Mouse (Mus musculus) skeletal muscle tissue, adult 2 months (tissue): Measurements from ENCODE around the gene Tmem213.

Experiments used
- DNase-seq: peaks from one replicate; pipeline ENCODE4 v3.0.0-alpha.2; 2012; ENCODE audit warnings: low read depth, low spot score

Tmem213 gene

GRCm38 (mm10) chr6:38109160-38109795 is at the start of gene Tmem213:
Gene Tmem213 (plus strand): TSS chr6:38109255.
- DNase-seq = no peak

DNA sequence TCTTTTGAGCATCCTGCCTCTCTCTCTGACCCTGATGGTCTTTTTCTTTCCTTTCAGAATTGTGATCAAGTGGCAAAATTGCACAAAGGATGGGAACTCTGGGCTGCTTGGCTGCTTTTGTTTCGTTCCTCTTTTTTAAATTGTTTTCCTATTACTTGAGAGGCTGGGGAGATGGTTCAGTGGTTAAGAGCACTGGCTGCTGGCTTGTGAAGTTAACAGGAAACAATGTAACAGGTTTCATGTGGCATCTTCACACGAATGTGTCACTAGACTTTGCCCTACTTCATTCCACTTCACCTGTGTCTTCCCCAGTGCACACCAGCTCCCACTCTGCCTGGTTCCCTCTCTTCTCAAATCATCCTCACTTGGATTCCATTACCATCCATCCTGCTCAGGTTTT is 44.4 kb upstream of the Tmem213 start:
- DNase-seq = no peak

- no peak for DNase-seq
Measured at GRCm38 (mm10) chr6:38065122-38065500, 43.9 kb upstream of the Tmem213 start.

DNA sequence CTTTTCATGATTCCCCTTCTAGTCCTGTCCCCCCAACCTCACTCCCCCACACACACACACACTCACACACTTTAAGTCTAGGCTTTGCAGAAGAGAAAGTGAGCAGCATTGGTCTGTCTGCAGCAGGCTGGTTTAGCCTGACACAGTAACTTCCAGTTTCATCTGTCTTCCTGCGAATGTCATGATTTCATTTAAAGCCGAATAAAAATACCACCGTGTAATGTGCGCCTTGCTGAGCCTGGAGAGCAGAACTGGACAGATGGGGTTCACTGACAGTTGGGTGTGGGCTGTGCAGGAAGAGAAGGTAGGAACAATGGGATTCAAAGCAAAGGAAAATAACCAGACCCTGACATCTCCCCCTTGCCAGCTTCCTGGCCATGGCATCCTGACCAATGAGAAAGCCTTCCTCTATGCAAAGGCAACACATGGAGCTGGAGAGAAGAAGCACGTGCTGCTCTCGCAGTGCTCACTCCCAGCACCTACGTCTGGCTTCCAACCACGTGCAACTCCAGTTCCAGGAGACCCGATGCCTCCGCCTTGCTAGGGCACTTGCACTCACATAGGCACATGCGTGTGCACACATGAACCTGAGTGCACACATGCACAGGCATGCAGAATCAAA is 43.4 kb upstream of the Tmem213 start:
- no peak for DNase-seq

DNA sequence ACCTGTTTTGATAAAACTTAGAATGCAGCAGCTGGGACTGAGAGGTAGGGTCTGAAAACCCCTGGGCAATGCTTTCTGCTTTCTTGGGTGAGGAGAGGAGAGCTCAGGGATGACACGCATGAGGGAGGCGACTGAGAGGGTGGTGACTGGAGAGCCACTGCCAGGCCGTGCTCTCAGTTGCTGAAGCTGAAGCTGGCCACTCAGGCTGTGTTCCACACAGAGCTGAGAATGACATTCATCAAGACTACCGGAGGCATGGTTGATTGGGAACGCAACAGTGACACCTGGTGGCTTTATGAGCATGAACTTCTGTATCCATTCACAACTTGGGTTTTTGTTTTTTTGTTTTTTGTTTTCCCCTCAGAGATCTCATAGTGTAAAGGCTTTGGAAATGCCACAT is 42.8 kb upstream of the Tmem213 start:
- DNase-seq = peak; percentile 68

- no peak for DNase-seq
Measured at GRCm38 (mm10) chr6:38071256-38071655, 37.8 kb upstream of the Tmem213 start.

DNA sequence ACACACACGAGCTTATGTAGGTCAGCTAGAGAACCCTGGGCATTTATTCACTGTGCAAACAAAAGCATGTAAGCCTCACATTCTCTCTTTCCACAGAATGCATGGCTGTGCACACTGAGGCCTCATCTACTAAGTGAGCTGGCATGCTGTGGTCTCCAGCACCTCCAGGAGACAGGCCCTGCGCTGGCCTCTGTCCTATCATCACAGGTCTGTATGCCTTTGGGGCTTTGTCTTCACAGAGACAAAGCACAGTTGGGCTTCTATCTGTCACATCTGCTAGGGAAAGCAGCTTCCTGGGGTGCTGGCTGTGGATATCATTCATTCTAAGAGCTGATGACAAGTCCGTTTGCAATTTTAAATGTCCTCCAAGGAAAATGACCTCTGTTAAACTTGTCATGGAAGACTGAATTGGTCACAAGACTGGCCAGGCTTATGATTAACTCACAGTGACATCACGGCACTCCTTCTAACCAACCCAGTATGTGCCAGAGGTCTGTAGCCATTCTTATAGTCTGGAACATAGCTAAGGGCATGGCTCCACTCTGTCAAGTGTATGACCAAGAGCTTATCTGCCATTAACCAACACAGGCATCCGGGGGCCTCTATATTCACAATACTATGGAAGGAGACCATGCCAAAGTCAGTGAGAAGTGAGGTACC is 36.8 kb upstream of the Tmem213 start:
- DNase-seq = no peak

DNA sequence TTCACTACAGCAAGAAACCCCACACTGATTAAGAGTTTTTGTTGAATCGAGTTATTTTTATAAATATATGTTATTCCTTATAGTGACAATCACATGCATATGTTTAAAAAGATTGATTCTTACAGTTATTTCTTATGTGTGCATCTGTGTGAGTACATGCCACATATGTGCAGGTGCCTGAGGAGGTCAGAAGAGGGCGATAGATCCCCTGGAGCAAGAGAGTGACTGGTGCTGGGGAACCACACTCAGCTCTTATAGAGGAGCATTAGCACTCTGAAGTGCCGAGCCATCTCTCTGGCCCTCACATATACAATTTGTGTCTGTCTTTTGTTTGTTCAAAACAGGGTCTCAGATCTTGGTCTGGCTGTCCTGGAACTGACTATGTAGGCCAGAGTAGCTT is 35.5 kb upstream of the Tmem213 start:
- no peak for DNase-seq

GRCm38 (mm10) chr6:38080364-38080763 is 28.7 kb upstream of the Tmem213 start:
- DNase-seq = no peak

- peak; percentile 7 for DNase-seq
Measured at GRCm38 (mm10) chr6:38081727-38082341, 27.2 kb upstream of the Tmem213 start.

- no peak for DNase-seq
Measured at GRCm38 (mm10) chr6:38083204-38083603, 25.9 kb upstream of the Tmem213 start.

DNA sequence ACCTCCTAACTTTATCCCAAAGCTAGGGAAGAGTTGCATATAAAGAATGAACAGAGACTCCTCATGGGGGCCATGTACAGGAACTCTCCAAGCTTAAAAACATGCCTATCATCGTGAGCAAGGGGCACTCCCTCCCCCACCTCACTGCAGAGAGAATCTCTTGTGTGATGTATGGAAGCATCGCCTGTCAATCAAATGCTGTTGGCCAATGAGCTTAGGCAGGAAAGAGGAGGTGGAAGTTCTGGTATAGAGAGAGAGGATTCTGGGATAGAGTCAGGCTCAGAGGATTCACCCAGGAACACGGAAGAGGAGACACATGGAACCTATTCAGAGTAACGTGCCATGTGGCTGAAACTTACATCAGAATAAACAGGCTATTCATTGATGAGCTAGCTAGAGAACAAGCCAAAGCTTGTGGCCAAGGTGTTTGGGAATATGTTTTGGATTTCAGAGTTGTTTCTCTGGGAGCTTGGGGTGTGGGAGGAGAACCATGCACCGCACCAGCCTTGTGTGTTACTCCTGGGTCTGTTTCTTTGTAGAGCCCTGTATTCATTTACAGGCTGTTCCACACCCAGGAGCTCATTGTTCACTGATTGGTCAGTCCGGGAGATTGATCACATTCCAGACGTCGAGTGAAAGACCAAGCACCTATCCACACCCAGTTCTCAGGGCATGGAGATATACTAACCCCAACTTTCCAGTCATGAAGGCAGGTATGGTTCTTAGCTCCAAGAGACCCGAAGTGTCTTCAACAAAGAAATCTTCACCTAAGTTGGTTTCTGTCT is 21.6 kb upstream of the Tmem213 start:
- DNase-seq = no peak

- DNase-seq = no peak
Measured at GRCm38 (mm10) chr6:38092539-38092938, 16.5 kb upstream of the Tmem213 start.

DNA sequence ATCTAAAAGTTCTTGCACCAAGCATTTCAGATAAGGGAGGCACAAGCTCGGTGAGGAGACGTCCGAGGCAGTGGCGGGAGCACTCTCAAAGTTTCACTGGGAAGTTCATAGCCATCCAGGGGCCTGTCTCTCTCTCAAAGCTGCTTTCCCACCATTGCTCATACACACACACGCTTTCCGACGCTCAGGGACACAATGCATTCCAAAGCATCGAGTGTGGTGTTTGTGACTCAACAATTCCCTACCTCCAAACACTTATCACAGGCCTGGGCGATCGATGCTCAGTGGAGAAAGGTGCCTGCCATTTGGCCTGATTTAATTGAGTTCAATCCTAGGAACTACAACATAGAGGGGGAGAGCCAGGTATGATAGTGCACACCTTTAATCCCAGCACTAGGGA is 14.4 kb upstream of the Tmem213 start:
- DNase-seq = no peak

GRCm38 (mm10) chr6:38096961-38097370 is 12.1 kb upstream of the Tmem213 start:
- DNase-seq = peak; percentile 5

GRCm38 (mm10) chr6:38102216-38102795 is 6.7 kb upstream of the Tmem213 start:
- DNase-seq = no peak

GRCm38 (mm10) chr6:38103775-38104174 is 5.3 kb upstream of the Tmem213 start:
- no peak for DNase-seq

GRCm38 (mm10) chr6:38105924-38106323 is 3.1 kb upstream of the Tmem213 start:
- DNase-seq = no peak

- DNase-seq = no peak
Measured at GRCm38 (mm10) chr6:38108449-38108848, 606 bp upstream of the Tmem213 start.

DNA sequence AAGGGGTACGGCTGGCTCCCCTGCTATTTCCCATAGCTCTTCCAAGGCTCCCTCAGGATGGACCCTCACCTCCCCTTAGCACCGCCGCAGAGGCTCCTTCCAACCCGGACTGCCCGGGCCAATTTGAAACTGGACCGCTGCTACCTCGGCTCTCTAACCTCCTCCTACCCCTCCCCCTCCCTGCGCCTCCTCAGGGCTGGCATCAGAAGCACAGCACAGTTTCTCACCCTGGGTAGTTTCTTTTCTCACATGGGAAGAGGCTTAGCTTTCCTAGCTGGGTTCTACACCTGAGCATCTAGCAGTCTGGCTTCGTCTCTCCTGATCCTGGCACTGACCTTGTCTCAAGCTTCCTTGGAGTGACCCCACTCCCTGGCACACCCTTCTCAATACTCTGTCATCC is 816 bp downstream of the Tmem213 start:
- no peak for DNase-seq

DNA sequence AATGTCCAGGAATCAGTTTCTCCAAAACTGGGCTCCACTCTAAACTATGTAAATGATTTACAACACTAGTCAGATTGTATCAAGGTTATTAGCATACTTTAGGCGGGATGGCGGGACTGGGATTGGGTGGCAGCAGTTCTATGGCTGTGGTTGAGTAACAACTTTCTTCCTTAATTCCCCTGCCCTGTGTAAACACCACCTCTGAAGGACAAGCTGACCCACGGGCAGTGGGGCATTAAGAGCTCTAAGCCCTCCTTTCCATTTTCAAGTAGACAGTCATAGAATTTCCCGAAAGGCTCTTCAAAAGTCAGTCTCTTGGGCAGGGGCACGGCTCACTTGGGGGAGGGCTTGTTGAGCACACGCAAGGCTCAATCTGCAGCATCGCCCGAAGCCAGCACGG is 1.8 kb downstream of the Tmem213 start:
- DNase-seq = no peak
